Mouse (Mus musculus): ENCODE measurements around the gene Vipr1.

Gene Vipr1

GRCm38 (mm10) chr9:121642401-121643181 lies at the start of gene Vipr1:
TSS of gene Vipr1 (plus strand) at chr9:121642716.
- in situ Hi-C loops (cut with MboI; ENCODE audit: unreplicated experiment in 2 of 2), result no loop called here

- in situ Hi-C loops (cut with MboI; ENCODE audit: unreplicated experiment in 2 of 2), result loop anchor here in 1 of 2 experiments (10.0 to 25.0 kb wide), 3 partner anchors 108 to 1081 kb away; no protein-coding TSS in a partner anchor
These were observed 49.5 kb upstream of the Vipr1 start for GRCm38 (mm10) chr9:121592948-121593550.

GRCm38 (mm10) chr9:121593768-121594167 lies 48.7 kb upstream of the Vipr1 start:
- in situ Hi-C loops (cut with MboI; ENCODE audit: unreplicated experiment in 2 of 2), result loop anchor here in 1 of 2 experiments (10.0 to 25.0 kb wide), 3 partner anchors 109 to 1081 kb away; no protein-coding TSS in a partner anchor

DNA sequence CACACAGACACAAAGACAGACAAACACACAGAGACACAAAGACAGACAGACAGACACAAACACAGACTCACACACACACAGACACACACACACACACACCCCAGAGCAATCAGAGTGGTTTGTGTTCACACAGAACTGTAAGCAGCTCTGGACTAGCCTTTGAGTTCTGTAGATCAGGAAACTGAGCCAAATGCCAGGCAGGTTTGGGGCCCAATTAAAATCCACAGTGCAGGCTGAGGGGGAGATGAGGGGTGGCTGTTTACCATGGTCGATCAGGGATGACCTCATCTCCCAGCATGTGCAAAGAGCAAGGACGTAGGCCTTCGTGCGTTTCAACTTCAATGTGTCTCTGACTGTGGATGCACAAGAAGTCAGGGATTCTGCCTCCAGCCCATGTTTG lies 47.7 kb upstream of the Vipr1 start:
- in situ Hi-C loops (cut with MboI; ENCODE audit: unreplicated experiment in 2 of 2), result loop anchor here in 1 of 2 experiments (10.0 to 25.0 kb wide), 3 partner anchors 110 to 1082 kb away; no protein-coding TSS in a partner anchor

DNA sequence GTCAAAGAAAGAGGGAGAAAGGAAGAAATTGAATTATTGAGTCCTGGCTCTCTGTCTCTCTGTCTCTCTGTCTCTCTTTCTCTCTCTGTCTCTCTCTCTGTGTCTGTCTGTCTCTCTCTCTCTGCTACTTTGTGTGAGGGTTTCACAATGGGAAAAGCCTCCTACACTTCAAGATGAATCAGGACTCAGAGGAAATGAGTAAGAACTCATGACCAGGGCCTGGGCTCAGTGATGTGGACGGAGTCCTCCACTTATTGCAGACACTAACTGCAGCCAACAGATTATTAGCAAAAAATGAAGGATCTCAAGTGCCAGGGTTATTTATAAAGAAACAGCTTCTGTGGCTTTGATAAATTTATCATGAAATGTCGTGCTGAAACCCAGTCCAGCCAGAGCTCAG lies 44.4 kb upstream of the Vipr1 start:
- in situ Hi-C loops (cut with MboI; ENCODE audit: unreplicated experiment in 2 of 2), result loop anchor here in 1 of 2 experiments (10.0 to 25.0 kb wide), 3 partner anchors 113 to 1086 kb away; no protein-coding TSS in a partner anchor

- in situ Hi-C loops (cut with MboI; ENCODE audit: unreplicated experiment in 2 of 2), result loop anchor here in 1 of 2 experiments (10.0 to 25.0 kb wide), 3 partner anchors 115 to 1087 kb away; no protein-coding TSS in a partner anchor
These were observed 43.0 kb upstream of the Vipr1 start for GRCm38 (mm10) chr9:121599551-121599950.

DNA sequence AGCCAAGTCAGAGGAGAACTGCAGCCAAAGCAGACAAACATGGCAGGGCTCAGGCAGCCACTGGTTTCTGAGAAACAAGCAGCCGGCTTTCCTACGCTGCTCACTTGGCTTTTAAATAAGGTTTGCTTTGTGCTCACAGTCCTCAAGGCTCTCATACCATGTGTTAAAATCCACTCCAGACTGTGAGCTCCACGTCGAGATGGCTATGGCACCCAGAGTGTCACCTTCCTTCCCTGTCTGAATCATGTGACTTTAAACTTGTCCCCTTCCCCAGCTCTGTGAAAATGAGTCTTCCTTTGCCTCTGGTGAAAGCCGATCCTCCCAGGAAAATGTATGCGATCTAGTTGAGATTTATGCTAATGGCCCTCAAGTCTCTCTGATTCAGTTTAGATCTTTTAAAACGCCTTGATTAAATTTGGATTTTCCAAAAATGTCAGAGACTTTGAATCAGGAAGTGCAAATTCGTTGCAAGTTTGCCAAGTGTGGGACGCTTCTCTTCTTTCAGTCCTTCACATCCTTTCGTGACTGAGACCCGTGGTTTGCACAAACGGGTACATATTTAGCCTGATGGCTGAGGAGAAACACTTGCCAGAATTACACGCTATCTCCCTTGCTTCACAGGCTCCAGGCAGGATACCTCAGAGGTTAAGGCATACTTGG lies 42.2 kb upstream of the Vipr1 start:
- in situ Hi-C loops (cut with MboI; ENCODE audit: unreplicated experiment in 2 of 2), result loop anchor here (10.0 to 25.0 kb wide), 5 partner anchors 126 to 988 kb away; no protein-coding TSS in a partner anchor

DNA sequence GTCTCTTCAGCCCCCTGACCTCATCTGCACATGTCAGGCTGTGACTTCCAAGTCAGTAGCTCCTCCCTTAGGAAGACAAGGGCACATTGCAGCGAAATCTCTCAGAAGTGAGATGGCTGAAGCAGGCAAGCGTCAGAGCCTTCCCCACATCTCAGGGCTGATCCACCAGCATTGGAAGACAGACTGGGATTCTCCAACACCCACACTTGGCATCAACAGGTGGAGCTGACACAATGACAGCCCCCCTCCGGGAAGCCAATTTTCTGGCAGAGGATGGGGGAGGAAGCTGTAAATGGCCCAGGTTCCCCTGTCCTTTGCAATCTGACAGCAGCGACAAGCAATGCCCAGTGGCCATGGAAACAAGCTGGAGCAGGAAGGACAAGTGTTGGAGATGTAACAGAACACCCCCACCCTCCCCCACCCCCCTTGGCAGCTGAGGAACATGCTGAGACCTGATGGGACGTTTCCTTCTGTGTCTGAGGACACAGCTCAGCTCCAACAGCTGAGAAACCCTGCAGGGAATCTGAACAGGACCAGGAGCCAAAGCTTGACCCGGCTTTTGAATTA lies 41.6 kb upstream of the Vipr1 start:
- in situ Hi-C loops (cut with MboI; ENCODE audit: unreplicated experiment in 2 of 2), result loop anchor here (10.0 to 25.0 kb wide), 5 partner anchors 126 to 989 kb away; no protein-coding TSS in a partner anchor

DNA sequence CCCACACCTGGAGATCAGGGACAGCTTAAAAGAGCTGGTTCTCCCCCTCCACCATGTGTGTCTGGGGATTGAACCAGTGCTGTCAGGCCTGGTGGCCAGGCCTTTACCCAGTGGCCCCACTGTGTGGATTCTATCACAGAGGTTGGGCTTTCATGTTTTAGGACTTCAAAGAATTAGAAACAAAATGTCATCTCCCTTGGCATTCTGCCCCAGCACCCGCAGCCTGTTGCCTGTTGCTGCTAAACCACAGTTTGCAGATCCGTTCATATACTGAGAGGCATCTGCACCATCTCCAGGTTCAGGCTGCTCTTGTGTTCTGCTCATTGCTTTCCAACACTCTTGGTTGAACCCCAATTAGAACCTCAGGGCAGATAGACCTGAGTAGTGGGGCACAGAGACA lies 40.1 kb upstream of the Vipr1 start:
- in situ Hi-C loops (cut with MboI; ENCODE audit: unreplicated experiment in 2 of 2), result loop anchor here (10.0 to 25.0 kb wide), 5 partner anchors 128 to 990 kb away; no protein-coding TSS in a partner anchor

GRCm38 (mm10) chr9:121605414-121606278 lies 36.9 kb upstream of the Vipr1 start:
- in situ Hi-C loops (cut with MboI; ENCODE audit: unreplicated experiment in 2 of 2), result loop anchor here (10.0 to 25.0 kb wide), 5 partner anchors 131 to 993 kb away; no protein-coding TSS in a partner anchor

- in situ Hi-C loops (cut with MboI; ENCODE audit: unreplicated experiment in 2 of 2), result loop anchor here (10.0 to 25.0 kb wide), 5 partner anchors 132 to 994 kb away; no protein-coding TSS in a partner anchor
These were observed 35.9 kb upstream of the Vipr1 start for GRCm38 (mm10) chr9:121606498-121607096.

- in situ Hi-C loops (cut with MboI; ENCODE audit: unreplicated experiment in 2 of 2), result loop anchor here (10.0 to 25.0 kb wide), 5 partner anchors 135 to 997 kb away; no protein-coding TSS in a partner anchor
These were observed 33.1 kb upstream of the Vipr1 start for GRCm38 (mm10) chr9:121609381-121609780.

- in situ Hi-C loops (cut with MboI; ENCODE audit: unreplicated experiment in 2 of 2), result loop anchor here in 1 of 2 experiments (25.0 kb wide), 1 partner anchor 1001 kb away; no protein-coding TSS in a partner anchor
These were observed 29.3 kb upstream of the Vipr1 start for GRCm38 (mm10) chr9:121613192-121613591.

GRCm38 (mm10) chr9:121614241-121614757 lies 28.2 kb upstream of the Vipr1 start:
- in situ Hi-C loops (cut with MboI; ENCODE audit: unreplicated experiment in 2 of 2), result loop anchor here in 1 of 2 experiments (25.0 kb wide), 1 partner anchor 1002 kb away; no protein-coding TSS in a partner anchor

- in situ Hi-C loops (cut with MboI; ENCODE audit: unreplicated experiment in 2 of 2), result loop anchor here in 1 of 2 experiments (25.0 kb wide), 1 partner anchor 1004 kb away; no protein-coding TSS in a partner anchor
These were observed 26.0 kb upstream of the Vipr1 start for GRCm38 (mm10) chr9:121616471-121616870.

DNA sequence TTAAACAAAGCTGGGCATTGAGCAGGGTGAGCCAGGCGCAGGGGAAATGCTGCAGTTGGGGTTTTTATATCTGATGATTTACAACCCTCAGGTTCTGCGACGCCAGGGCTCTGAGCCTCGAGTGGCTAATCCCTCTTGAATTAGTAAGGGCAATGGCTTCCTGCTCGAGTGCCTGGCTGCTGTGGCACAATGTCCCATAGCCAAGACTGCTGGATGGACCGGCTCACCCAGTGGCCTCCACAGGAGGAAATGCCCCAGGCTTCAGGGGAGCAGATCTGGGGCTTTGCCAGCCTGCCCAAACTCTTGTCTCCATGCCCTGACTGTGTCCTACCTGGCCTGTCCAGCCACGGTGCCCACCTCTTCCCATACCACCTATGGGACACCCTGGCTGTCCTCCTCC lies 23.1 kb upstream of the Vipr1 start:
- in situ Hi-C loops (cut with MboI; ENCODE audit: unreplicated experiment in 2 of 2), result loop anchor here in 1 of 2 experiments (25.0 kb wide), 1 partner anchor 1007 kb away; no protein-coding TSS in a partner anchor

GRCm38 (mm10) chr9:121623235-121623634 lies 19.3 kb upstream of the Vipr1 start:
- in situ Hi-C loops (cut with MboI; ENCODE audit: unreplicated experiment in 2 of 2), result loop anchor here in 1 of 2 experiments (25.0 kb wide), 1 partner anchor 1011 kb away; no protein-coding TSS in a partner anchor

- in situ Hi-C loops (cut with MboI; ENCODE audit: unreplicated experiment in 2 of 2), result loop anchor here in 1 of 2 experiments (25.0 kb wide), 1 partner anchor 1013 kb away; no protein-coding TSS in a partner anchor
These were observed 17.6 kb upstream of the Vipr1 start for GRCm38 (mm10) chr9:121624920-121625319.

Data from v-Abl transformed pro-B cells (cell line).